Mouse (Mus musculus): ENCODE measurements around the gene Tmem255a. TPM values are rescaled to one million over a fixed set of nuclear protein-coding genes. Genes with fewer than 3 reads are reported as not detected.
"Not testable (repeated sequence)": the region's sequence is repeated elsewhere in the genome, so short reads cannot be mapped to it uniquely, and the experiment has no call there.

Tmem255a gene
- polyA plus RNA-seq, 1 experiment from 2014 or later = 32.4 TPM

DNA sequence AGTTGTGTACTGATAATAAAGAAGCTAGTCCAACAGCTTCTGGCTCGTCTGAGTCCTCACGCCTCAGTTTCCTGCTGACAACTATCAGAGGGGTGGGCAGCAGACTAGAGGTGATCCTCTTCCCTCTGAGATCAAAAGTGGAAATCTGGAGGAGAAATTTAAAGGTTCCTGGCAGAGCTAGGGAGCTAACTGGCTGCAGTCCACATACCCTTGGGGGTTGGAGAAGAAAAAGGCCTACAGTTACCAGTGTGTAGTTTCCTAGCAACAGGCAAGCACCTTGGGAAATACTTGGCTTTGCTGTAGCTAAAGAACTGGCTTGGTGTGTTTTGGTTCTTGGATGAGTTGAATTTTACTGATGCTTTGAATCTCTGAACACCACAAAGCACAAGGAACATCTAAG lies 50.4 kb downstream of the Tmem255a start:
- no peaks in the 10 kb centered on the region for H3K27me3 ChIP-seq
- WGBS = 67% methylated on average over 2 of the region's 2 CpGs
- no peak overlapping the region for H3K4me2 ChIP-seq (replicated peaks)
- H3K36me3 ChIP-seq = no peaks in the 10 kb centered on the region
- no peak for ATAC-seq (ENCODE audit: low FRiP score, low read depth)
- H3K4me1 ChIP-seq = no peaks in the 10 kb centered on the region
- H3K9ac ChIP-seq = no peak overlapping the region
- H3K4me3 ChIP-seq = no peak overlapping the region
- H3K27ac ChIP-seq = no peak overlapping the region
- no peaks in the 10 kb centered on the region for H3K9me3 ChIP-seq

DNA sequence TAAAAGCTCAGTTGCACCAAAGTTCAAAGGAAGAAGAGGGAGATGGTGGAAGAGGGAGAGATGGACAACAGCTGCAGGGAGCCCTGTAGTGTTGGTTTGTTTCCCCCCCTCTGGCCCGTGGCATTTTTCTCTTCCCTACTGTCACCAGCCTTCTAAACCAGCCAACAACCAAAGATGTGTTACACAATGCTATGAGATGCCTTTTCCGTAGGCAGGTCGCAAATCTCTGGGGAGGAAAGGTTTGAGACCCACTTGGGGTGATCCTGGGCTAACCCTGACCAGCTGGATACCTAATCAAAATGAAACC lies 61.8 kb downstream of the Tmem255a start:
- H3K9ac ChIP-seq = peak overlapping the region; percentile 84
- H3K27ac ChIP-seq = peak overlapping the region; percentile 83; the same call in 1 of the 2 replicates
- no peak for ATAC-seq (ENCODE audit: low FRiP score, low read depth)
- WGBS = 20% methylated on average over 3 of the region's 3 CpGs
- H3K9me3 ChIP-seq = no peaks in the 10 kb centered on the region
- peak overlapping the region; percentile 66 for H3K4me2 ChIP-seq (replicated peaks)
- peak overlapping the region; percentile 67 for H3K4me3 ChIP-seq
- H3K4me1 ChIP-seq = 0 out of 2 replicates have a peak, but pooled peaks cover 4% of the 10 kb centered on the region
- no peaks in the 10 kb centered on the region for H3K27me3 ChIP-seq
- peaks cover 7% of the 10 kb centered on the region; the same call in 1 of the 2 replicates for H3K36me3 ChIP-seq

DNA sequence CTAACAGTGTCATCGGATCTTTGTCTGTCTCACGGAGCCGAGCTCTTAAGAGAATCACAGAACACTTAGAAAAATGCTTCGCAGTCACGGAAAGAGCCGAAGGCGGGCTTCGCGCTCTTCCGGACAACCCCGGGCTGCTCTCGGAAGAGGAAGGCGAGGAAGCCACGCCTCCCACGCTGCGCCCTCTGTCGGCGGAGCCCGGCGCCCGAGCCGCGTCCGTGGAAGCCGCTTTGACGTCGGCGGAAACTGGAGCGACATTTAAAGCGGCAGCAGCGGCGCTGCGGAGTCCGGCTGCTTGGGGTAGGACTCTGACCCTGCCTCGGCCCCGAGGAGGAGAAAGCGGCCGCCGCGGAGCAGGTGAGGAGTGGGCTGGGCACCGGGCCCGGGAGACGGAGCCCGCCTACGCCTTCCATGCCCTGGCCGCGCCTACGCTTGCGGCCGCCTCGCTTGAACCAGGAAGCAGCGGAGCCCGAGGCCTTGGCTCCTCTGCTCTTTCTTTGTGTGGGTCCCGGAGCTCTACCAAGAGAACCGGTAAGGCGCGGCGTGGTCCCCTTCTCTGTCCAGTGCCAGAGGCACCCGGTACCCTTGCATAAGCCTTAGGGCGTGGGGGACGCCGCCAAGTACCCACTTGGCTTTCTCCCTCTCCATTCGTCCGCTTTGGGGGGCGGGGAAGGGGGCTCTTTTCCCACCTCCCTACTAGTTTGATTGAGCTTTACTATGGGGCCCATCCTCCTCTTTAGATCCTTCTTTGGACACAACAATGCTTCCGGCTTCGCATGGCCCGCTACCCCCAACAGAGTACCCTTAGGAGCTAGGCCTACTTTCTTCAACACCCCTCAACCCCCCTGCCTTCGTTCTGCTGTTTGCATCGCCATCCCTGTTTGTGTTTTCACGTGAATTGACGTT lies 62.4 kb downstream of the Tmem255a start, which contains the start of gene Zbtb33:
Zbtb33 (plus strand) TSS at position 242 of the 906 bp plus-strand sequence.
- peak; percentile 95 for ATAC-seq (ENCODE audit: low FRiP score, low read depth)
- H3K9me3 ChIP-seq = no peaks in the 10 kb centered on the region
- 0 out of 2 replicates have a peak, but pooled peaks cover 4% of the 10 kb centered on the region for H3K4me1 ChIP-seq
- H3K27ac ChIP-seq = peak within 1 kb of the TSS; percentile 83
- 19% methylated on average over 71 of the region's 72 CpGs for WGBS
- no peaks in the 10 kb centered on the region for H3K27me3 ChIP-seq
- H3K4me3 ChIP-seq = peak within 1 kb of the TSS; percentile 67
- H3K36me3 ChIP-seq = peaks cover 7% of the 10 kb centered on the region; the same call in 1 of the 2 replicates
- peak within 1 kb of the TSS; percentile 84 for H3K9ac ChIP-seq
- H3K4me2 ChIP-seq (replicated peaks) = peak within 1 kb of the TSS; percentile 66

DNA sequence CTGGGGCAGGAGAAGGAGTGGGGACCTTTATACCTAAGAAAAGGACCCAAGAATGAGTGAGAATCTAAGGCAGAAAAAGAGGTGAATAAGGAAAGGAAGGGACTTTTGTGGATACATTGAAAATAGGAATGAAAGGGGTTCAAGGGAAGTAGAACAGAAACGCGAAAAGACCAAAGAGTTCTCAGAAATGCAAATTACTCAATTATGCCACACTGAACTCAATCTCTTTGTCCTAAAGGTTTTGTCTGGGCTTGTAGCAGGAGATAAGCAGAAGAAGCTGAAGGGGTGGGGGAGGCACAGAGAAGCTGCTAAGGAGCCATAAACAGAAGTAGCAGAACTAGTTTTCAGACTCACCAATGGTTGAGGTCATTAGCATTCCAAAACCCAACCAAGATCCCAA lies 66.7 kb downstream of the Tmem255a start:
- ATAC-seq (ENCODE audit: low FRiP score, low read depth) = no peak
- Histone ChIP-seq H3K9ac (no peak overlapping the region), H3K4me2 (replicated peaks) (no peak overlapping the region), H3K4me1 (no peaks in the 10 kb centered on the region), H3K27me3 (no peaks in the 10 kb centered on the region), H3K36me3 (no peaks in the 10 kb centered on the region), H3K9me3 (no peaks in the 10 kb centered on the region), H3K4me3 (no peak overlapping the region), H3K27ac (no peak overlapping the region)
- 51% methylated on average over 2 of the region's 2 CpGs for WGBS

DNA sequence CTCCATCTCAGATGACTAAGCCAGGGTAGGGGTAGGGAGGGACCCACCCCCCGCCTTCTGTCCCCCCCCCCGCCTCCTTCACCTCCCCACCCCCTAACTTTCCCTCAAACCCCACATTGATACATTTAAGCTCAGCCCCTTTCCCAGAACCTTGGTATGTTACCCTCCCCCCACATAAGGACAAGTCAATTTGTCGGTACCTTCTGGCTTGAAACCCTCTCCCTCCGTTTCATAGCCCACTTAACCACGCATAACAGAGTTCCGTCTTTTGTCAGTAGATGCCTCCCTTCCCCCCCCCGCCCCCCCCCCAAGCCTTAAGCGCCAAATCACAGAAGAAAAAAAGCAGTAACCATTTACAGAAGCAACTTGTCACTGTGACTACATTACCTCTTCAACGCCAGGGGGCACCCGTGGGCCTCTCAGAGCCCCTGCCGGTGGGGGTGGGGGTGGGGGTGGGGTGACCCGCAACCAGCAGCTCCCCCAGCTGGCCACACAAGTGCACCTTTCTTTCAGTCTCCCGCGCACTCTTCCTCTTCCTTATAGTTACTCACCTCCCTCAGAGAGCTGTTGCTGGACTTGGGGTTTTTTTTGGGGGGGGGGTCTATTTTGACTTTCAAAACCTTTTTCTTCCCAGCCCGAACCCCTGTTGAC lies 70.5 kb downstream of the Tmem255a start:
- peak; percentile 78 for ATAC-seq (ENCODE audit: low FRiP score, low read depth)
- Histone ChIP-seq H3K27me3 (no peaks in the 10 kb centered on the region), H3K4me3 (peak overlapping the region; percentile 46), H3K36me3 (no peaks in the 10 kb centered on the region), H3K4me2 (replicated peaks) (peak overlapping the region; percentile 70), H3K9ac (no peak overlapping the region), H3K9me3 (peaks cover 4% of the 10 kb centered on the region; the same call in 1 of the 2 replicates), H3K27ac (no peak overlapping the region), H3K4me1 (no peaks in the 10 kb centered on the region)
- WGBS = 5% methylated on average over 8 of the region's 15 CpGs

DNA sequence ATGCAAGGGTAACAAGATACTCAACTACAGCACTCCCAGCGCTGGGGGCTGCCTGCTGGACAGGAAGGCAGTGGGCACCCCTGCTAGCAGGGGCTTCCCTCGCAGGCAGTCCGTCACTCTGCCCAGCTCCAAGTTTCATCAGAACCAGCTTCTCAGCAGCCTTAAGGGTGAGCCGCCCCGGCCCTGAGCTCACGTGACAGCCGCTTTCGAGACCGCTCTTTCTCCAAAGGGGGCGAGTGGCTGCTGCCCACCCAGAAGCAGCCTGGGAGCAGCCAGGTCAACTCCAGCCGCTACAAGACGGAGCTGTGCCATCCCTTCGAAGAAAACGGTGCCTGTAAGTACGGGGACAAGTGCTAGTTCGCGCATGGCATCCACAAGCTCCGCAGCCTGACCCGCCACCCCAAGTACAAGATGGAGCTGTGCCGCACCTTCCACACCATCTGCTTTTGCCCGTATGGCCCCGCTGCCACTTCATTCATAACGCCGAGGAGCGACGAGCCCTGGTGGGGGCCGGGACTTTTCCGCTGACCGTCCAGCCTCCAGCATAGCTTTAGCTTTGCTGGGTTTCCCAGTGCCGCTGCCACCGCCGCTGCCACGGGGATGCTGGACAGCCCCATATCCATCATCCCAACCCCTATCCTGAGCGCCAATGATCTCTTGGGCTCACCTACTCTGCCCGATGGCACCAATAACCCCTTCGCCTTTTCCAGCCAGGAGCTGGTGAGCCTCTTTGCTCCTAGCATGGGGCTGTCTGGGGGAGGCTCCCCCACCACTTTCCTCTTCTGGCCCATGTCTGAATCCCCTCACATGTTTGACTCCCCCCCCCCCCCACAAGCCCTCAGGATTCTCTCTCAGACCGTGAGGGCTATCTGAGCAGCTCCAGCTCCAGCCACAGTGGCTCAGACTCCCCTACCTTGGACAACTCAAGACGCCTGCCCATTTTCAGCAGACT lies 71.3 kb downstream of the Tmem255a start:
- peak overlapping the region; percentile 70 for H3K4me2 ChIP-seq (replicated peaks)
- H3K27ac ChIP-seq = no peak overlapping the region
- H3K4me1 ChIP-seq = no peaks in the 10 kb centered on the region
- peaks cover 4% of the 10 kb centered on the region; the same call in 1 of the 2 replicates for H3K9me3 ChIP-seq
- 22% methylated on average over 38 of the region's 38 CpGs for WGBS
- H3K36me3 ChIP-seq = no peaks in the 10 kb centered on the region
- peak overlapping the region; percentile 57 for H3K9ac ChIP-seq
- no peaks in the 10 kb centered on the region for H3K27me3 ChIP-seq
- peak overlapping the region; percentile 46 for H3K4me3 ChIP-seq
- ATAC-seq (ENCODE audit: low FRiP score, low read depth) = peak; percentile 64

DNA sequence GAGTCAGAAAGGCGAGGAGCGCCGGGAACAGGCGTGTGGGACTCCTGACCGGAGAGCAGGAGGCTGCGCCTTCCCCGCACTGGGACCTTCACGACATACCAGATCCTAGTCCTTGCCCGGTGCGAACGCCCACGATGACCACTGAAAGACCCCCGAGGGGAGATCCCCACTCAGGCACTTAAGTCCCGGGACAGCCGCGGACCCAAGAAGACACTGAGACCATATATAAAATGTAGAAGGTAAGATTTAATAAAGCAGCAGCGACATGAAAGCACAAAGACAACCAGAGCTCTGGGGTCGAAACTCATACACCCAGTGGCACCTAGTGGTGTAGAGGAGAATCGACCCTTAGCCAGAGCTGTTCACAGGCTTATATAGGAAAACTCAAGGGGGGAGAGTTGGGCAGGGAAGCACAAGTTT lies 72.3 kb downstream of the Tmem255a start:
- H3K27me3 ChIP-seq, H3K4me1 ChIP-seq, H3K36me3 ChIP-seq, H3K9me3 ChIP-seq, H3K27ac ChIP-seq: not testable (repeated sequence)
- H3K9ac ChIP-seq = 0 out of 2 replicates have a peak overlapping the region, but pooled peaks have one; percentile 25
- ATAC-seq (ENCODE audit: low FRiP score, low read depth) = peak; percentile 77; the same call in 1 of the 2 replicates
- peak overlapping the region; percentile 34 for H3K4me3 ChIP-seq
- WGBS = 29% methylated on average over 19 of the region's 19 CpGs
- H3K4me2 ChIP-seq (replicated peaks) = peak overlapping the region; percentile 70

DNA sequence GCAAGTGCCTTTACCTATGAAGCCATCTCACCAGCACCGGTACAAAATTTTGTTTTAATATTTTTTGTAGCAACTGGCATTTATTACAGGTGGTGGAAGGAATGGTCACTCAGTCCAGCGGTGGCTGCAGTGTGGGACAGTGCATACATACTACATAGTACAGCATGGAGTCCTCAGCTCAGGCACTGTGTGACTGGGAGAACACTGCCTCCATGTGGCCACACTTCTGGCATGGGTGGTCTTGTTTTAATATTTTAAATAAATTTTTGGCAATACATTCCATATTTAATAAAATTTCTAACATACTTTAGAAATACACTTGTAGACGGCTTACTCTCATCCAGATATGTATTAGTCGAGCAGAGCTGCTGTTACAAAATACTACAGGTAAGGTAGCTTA lies 85.6 kb downstream of the Tmem255a start:
- Histone ChIP-seq H3K36me3 (no peaks in the 10 kb centered on the region), H3K27me3 (no peaks in the 10 kb centered on the region), H3K4me1 (no peaks in the 10 kb centered on the region), H3K4me2 (replicated peaks) (no peak overlapping the region), H3K9me3 (no peaks in the 10 kb centered on the region), H3K4me3 (no peak overlapping the region), H3K9ac (no peak overlapping the region), H3K27ac (no peak overlapping the region)
- WGBS = 79% methylated on average over 4 of the region's 4 CpGs
- no peak for ATAC-seq (ENCODE audit: low FRiP score, low read depth)

DNA sequence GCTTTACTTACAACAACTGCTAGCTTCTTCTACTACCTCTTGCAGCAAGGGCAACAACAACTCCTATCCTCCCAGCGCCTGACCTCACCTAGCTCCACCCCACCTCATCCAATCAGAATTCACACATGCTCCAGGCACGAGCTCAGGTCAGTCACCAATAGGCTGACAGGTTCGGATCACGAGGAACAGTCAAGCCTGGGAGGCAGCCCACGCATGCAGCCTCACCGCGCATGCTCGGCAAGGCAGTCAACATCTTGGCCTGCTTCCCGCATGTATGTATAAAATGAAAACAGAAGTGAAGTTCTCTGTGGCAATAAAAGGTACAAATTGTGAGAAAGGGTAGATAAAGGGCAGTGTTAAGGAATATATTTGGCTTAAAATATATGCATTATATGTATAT lies 86.2 kb downstream of the Tmem255a start:
- no peak overlapping the region for H3K4me3 ChIP-seq
- no peak for ATAC-seq (ENCODE audit: low FRiP score, low read depth)
- no peak overlapping the region for H3K9ac ChIP-seq

DNA sequence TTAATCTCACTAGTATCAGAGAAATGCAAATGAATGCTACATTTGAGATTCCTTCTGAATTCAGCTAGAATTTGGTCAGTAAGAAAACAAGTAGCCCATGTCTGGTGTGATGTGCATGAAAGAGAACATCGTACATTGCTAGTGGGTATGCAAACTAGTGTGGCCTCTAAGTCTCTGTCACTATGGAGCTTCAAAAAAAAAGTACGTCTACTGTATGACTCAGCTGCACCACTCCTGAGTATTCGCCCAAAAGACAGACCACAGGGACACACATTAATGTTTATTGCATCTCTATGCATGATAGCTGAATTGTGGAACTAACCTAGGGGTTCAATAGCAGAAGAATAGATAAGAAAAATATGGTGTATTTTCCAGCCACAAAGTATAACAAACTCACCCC lies 86.9 kb downstream of the Tmem255a start:
- H3K27me3 ChIP-seq = no peaks in the 10 kb centered on the region
- no peak overlapping the region for H3K4me2 ChIP-seq (replicated peaks)
- H3K27ac ChIP-seq = no peak overlapping the region
- H3K4me1 ChIP-seq = no peaks in the 10 kb centered on the region
- no peaks in the 10 kb centered on the region for H3K36me3 ChIP-seq
- ATAC-seq (ENCODE audit: low FRiP score, low read depth) = no peak
- no peak overlapping the region for H3K4me3 ChIP-seq
- 87% methylated on average over 3 of the region's 3 CpGs for WGBS
- H3K9ac ChIP-seq = no peak overlapping the region
- no peaks in the 10 kb centered on the region for H3K9me3 ChIP-seq

More for the DNA sequence above, 86.2 kb downstream of the Tmem255a start:
- H3K4me2 ChIP-seq (replicated peaks) = no peak overlapping the region
- H3K9me3 ChIP-seq = no peaks in the 10 kb centered on the region
- 73% methylated on average over 9 of the region's 9 CpGs for WGBS
- H3K36me3 ChIP-seq = no peaks in the 10 kb centered on the region
- no peaks in the 10 kb centered on the region for H3K27me3 ChIP-seq
- H3K4me1 ChIP-seq = no peaks in the 10 kb centered on the region
- H3K27ac ChIP-seq = no peak overlapping the region

DNA sequence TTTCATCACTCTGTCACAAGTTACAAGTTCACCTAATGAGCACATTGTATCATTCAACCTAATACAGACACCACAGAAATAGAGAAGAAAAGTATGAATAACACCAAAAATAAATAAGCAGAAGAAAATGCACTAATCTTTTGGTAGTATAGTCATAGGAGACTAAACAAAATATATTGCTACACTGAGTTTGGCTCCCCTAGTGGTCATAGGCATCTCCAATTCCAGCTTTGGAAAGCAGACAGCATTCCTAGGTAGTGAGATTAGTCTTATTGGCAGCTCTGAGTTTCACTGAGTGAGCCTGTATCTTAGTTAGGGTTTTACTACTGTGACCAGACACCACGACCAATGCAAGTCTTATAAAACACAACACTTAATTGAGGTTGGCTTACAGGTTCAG lies 93.1 kb downstream of the Tmem255a start:
- H3K4me3 ChIP-seq = no peak overlapping the region
- H3K4me2 ChIP-seq (replicated peaks) = no peak overlapping the region
- H3K36me3 ChIP-seq = no peaks in the 10 kb centered on the region
- H3K9me3 ChIP-seq = no peaks in the 10 kb centered on the region
- H3K4me1 ChIP-seq = no peaks in the 10 kb centered on the region
- WGBS = 44% methylated on average over 1 of the region's 1 CpGs
- no peak overlapping the region for H3K9ac ChIP-seq
- ATAC-seq (ENCODE audit: low FRiP score, low read depth) = no peak
- no peaks in the 10 kb centered on the region for H3K27me3 ChIP-seq
- no peak overlapping the region for H3K27ac ChIP-seq

Measured in limb, embryonic 13.5 days (tissue).